In the genomic region with DNA sequence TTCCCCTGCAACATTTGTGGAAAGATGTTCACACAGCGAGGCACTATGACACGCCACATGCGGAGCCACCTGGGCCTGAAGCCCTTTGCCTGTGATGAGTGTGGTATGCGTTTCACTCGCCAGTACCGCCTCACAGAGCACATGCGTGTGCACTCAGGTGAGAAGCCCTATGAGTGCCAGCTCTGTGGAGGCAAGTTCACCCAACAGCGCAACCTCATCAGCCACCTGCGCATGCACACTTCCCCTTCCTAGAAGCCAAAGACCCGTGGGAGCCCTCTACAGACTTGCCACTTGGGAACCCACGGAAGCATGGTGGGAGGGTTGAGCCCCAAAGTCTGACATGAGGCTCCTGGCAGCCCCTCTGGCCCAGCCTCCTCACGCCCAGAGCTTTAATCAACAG, we compare ENCODE assay signal across 27 mouse cellular contexts. TPM values are rescaled to one million over a fixed set of nuclear protein-coding genes. Genes with fewer than 3 reads are reported as not detected.
"Had no signal": no experiment of that assay in that cellular context is flagged by ENCODE, and none has a peak within 500 bp of the region (broad histone marks: within the 10 kb centered on the region; RNA-seq: fewer than 3 reads in every experiment).

No protein-coding gene starts in this region.

- DNase-seq: gastrocnemius, postnatal 25 days; heart, adult 18-20 months; heart, postnatal 10 days; heart, postnatal 4 days; kidney, adult 18-20 months; kidney, adult 8-10 months; kidney, postnatal 14 days; kidney, postnatal 36 days; layer of hippocampus, adult 9-11 months; layer of hippocampus, postnatal 36 days; left cerebral cortex, postnatal 4 days had no signal

- H3K9me3 ChIP-seq: heart, embryonic 10.5 days; heart, embryonic 12.5 days; hindbrain, embryonic 10.5 days; hindbrain, embryonic 12.5 days; intestine, embryonic 15.5 days; kidney, embryonic 15.5 days; limb, embryonic 13.5 days; limb, embryonic 15.5 days; liver, embryonic 12.5 days had no signal

- H3K27me3 ChIP-seq: heart, embryonic 12.5 days; hindbrain, embryonic 12.5 days; intestine, embryonic 15.5 days; kidney, embryonic 15.5 days; limb, embryonic 13.5 days; limb, embryonic 15.5 days; liver, embryonic 12.5 days had no signal

- H3K4me3 ChIP-seq: heart, embryonic 10.5 days; heart, embryonic 12.5 days; hindbrain, embryonic 10.5 days; hindbrain, embryonic 12.5 days; intestine, embryonic 15.5 days; kidney, embryonic 15.5 days; limb, embryonic 13.5 days; limb, embryonic 15.5 days; liver, embryonic 12.5 days had no signal

- H3K27ac ChIP-seq: heart, embryonic 10.5 days; hindbrain, embryonic 10.5 days; hindbrain, embryonic 12.5 days; hindbrain, embryonic 14.5 days; intestine, embryonic 15.5 days; kidney, embryonic 15.5 days; kidney, postnatal 0 days; limb, embryonic 13.5 days; limb, embryonic 15.5 days; liver, embryonic 14.5 days had no signal

- H3K9ac ChIP-seq: heart, embryonic 12.5 days; hindbrain, embryonic 12.5 days; hindbrain, embryonic 14.5 days; intestine, embryonic 15.5 days; kidney, embryonic 15.5 days; limb, embryonic 15.5 days; liver, embryonic 12.5 days; liver, embryonic 14.5 days had no signal

- ATAC-seq: hindbrain, embryonic 16.5 days; inflammation-experienced regulatory T-cells, adult 6 months; intestine, embryonic 15.5 days; intestine, postnatal 0 days; liver, embryonic 12.5 days had no signal

- H3K4me2 ChIP-seq: heart, embryonic 12.5 days; hindbrain, embryonic 12.5 days; hindbrain, embryonic 14.5 days; intestine, embryonic 15.5 days; kidney, embryonic 15.5 days; limb, embryonic 13.5 days; limb, embryonic 15.5 days; liver, embryonic 12.5 days had no signal

RNA-seq across cellular contexts. Expression of a gene that starts 50.5 kb away (rescaled TPM):
- total RNA-seq: gastrocnemius, postnatal 25 days; liver, adult 2 months had no signal
- polyA plus RNA-seq: liver, adult 2 months had no signal
